Mouse (Mus musculus): ENCODE measurements around the gene Hoxa6. TPM values are rescaled to one million over a fixed set of nuclear protein-coding genes. Genes with fewer than 3 reads are reported as not detected.

The Hoxa6 gene
- total and polyA plus RNA-seq, 3 experiments = not detected

GRCm38 (mm10) chr6:52228475-52229465 lies 20.2 kb upstream of the Hoxa6 start:
- Histone ChIP-seq H3K27me3 (ENCODE audit: control insufficient read depth in 1 of 2, insufficient read depth in 2 of 2, low read length in 2 of 2) (no peaks in the 10 kb centered on the region), H3K79me2 (ENCODE audit: control insufficient read depth, insufficient read depth, low read length, poor library complexity) (no peaks in the 10 kb centered on the region), H3K4me3 (ENCODE audit: control insufficient read depth in 1 of 2, insufficient read depth in 1 of 2, low read depth in 2 of 2, low read length in 2 of 2) (no peak overlapping the region), H3K36me3 (ENCODE audit: control insufficient read depth in 1 of 2, insufficient read depth in 2 of 2, low read length in 2 of 2) (no peaks in the 10 kb centered on the region), H3K27ac (ENCODE audit: control insufficient read depth, low read depth, low read length) (no peak overlapping the region), H3K9ac (ENCODE audit: control insufficient read depth, low read depth, low read length, poor library complexity, severe bottlenecking) (no peak overlapping the region), H3K4me1 (ENCODE audit: control insufficient read depth in 1 of 2, insufficient read depth in 2 of 2, low read length in 2 of 2) (no peaks in the 10 kb centered on the region), H3K9me3 (replicated peaks; ENCODE audit: insufficient read depth, low read length) (no peaks in the 10 kb centered on the region)
- no peak for TF ChIP-seq CHD2 (IDR thresholded peaks at IDR 0.05; ENCODE audit: low read length)
- DNase-seq (ENCODE audit: low read depth, low spot score) = no peak

GRCm38 (mm10) chr6:52227470-52228222 lies 19.1 kb upstream of the Hoxa6 start:
- Histone ChIP-seq H3K27me3 (ENCODE audit: control insufficient read depth in 1 of 2, insufficient read depth in 2 of 2, low read length in 2 of 2) (no peaks in the 10 kb centered on the region), H3K4me1 (ENCODE audit: control insufficient read depth in 1 of 2, insufficient read depth in 2 of 2, low read length in 2 of 2) (no peaks in the 10 kb centered on the region), H3K4me3 (ENCODE audit: control insufficient read depth in 1 of 2, insufficient read depth in 1 of 2, low read depth in 2 of 2, low read length in 2 of 2) (no peak overlapping the region), H3K27ac (ENCODE audit: control insufficient read depth, low read depth, low read length) (no peak overlapping the region), H3K36me3 (ENCODE audit: control insufficient read depth in 1 of 2, insufficient read depth in 2 of 2, low read length in 2 of 2) (no peaks in the 10 kb centered on the region), H3K9ac (ENCODE audit: control insufficient read depth, low read depth, low read length, poor library complexity, severe bottlenecking) (no peak overlapping the region), H3K9me3 (replicated peaks; ENCODE audit: insufficient read depth, low read length) (no peaks in the 10 kb centered on the region), H3K79me2 (ENCODE audit: control insufficient read depth, insufficient read depth, low read length, poor library complexity) (no peaks in the 10 kb centered on the region)
- DNase-seq (ENCODE audit: low read depth, low spot score) = no peak
- TF ChIP-seq RAD21 (IDR thresholded peaks at IDR 0.05; ENCODE audit: low read depth, low read length) (no peak), MYB (IDR thresholded peaks at IDR 0.05; ENCODE audit: low read depth, low read length) (no peak), POLR2AphosphoS5 (IDR thresholded peaks at IDR 0.05; ENCODE audit: borderline replicate concordance, low read depth, low read length) (no peak), MAZ (IDR thresholded peaks at IDR 0.05; ENCODE audit: low read depth, low read length) (no peak), JUND (IDR thresholded peaks at IDR 0.05; ENCODE audit: low read depth, low read length) (no peak), MEF2A (IDR thresholded peaks at IDR 0.05; ENCODE audit: extremely low read depth, insufficient replicate concordance, low read depth, low read length, poor library complexity, severe bottlenecking) (no peak), CHD1 (IDR thresholded peaks at IDR 0.05; ENCODE audit: low read depth, low read length) (no peak)

- Histone ChIP-seq H3K27me3 (ENCODE audit: control insufficient read depth in 1 of 2, insufficient read depth in 2 of 2, low read length in 2 of 2) (no peaks in the 10 kb centered on the region), H3K27ac (ENCODE audit: control insufficient read depth, low read depth, low read length) (no peak overlapping the region), H3K4me1 (ENCODE audit: control insufficient read depth in 1 of 2, insufficient read depth in 2 of 2, low read length in 2 of 2) (no peaks in the 10 kb centered on the region), H3K4me3 (ENCODE audit: control insufficient read depth in 1 of 2, insufficient read depth in 1 of 2, low read depth in 2 of 2, low read length in 2 of 2) (no peak overlapping the region), H3K36me3 (ENCODE audit: control insufficient read depth in 1 of 2, insufficient read depth in 2 of 2, low read length in 2 of 2) (no peaks in the 10 kb centered on the region), H3K9me3 (replicated peaks; ENCODE audit: insufficient read depth, low read length) (no peaks in the 10 kb centered on the region), H3K79me2 (ENCODE audit: control insufficient read depth, insufficient read depth, low read length, poor library complexity) (no peaks in the 10 kb centered on the region), H3K9ac (ENCODE audit: control insufficient read depth, low read depth, low read length, poor library complexity, severe bottlenecking) (no peak overlapping the region)
- no peak for DNase-seq (ENCODE audit: low read depth, low spot score)
- TF ChIP-seq MXI1 (IDR thresholded peaks at IDR 0.05; ENCODE audit: low read depth, low read length) (no peak), MAFK (IDR thresholded peaks at IDR 0.05; ENCODE audit: borderline replicate concordance, low read depth, low read length) (no peak), EP300 (IDR thresholded peaks at IDR 0.05; ENCODE audit: low read depth in 1 of 2, low read length in 2 of 2) (no peak), NELFE (IDR thresholded peaks at IDR 0.05; ENCODE audit: low read depth, low read length) (no peak), TAL1 (IDR thresholded peaks at IDR 0.05; ENCODE audit: low read length) (no peak), NRF1 (IDR thresholded peaks at IDR 0.05; ENCODE audit: insufficient read depth, low read depth, low read length, poor library complexity, severe bottlenecking) (no peak), MYC (IDR thresholded peaks at IDR 0.05; ENCODE audit: low read depth, low read length) (no peak), KAT2A (conservative IDR thresholded peaks at IDR 0.05; ENCODE audit: low read depth, low read length) (no peak), POLR2A (IDR thresholded peaks at IDR 0.05; ENCODE audit: control insufficient read depth in 1 of 2, insufficient read depth in 1 of 2, low read depth in 1 of 2, low read length in 2 of 2, poor library complexity in 1 of 2) (no peak), UBTF (IDR thresholded peaks at IDR 0.05; ENCODE audit: borderline replicate concordance, insufficient read depth, low read depth, low read length) (no peak), BHLHE40 (IDR thresholded peaks at IDR 0.05; ENCODE audit: borderline replicate concordance, low read depth, low read length) (no peak), POLR2AphosphoS5 (IDR thresholded peaks at IDR 0.05; ENCODE audit: borderline replicate concordance, low read depth, low read length) (no peak), ZNF384 (IDR thresholded peaks at IDR 0.05; ENCODE audit: low read depth, low read length) (no peak), RAD21 (IDR thresholded peaks at IDR 0.05; ENCODE audit: low read depth, low read length) (no peak), MYB (IDR thresholded peaks at IDR 0.05; ENCODE audit: low read depth, low read length) (no peak)
Observed at GRCm38 (mm10) chr6:52226569-52227257, 18.2 kb upstream of the Hoxa6 start.

Measured in MEL (cell line).